Comparison of ENCODE assay signal across 18 mouse cellular contexts in genomic region chr6:52079501-52079900, GRCm38 (mm10).
DNase-seq lines count a peak whose midpoint lies in the region; ATAC-seq and TF ChIP-seq lines count a peak whose summit lies in the region.
"Had no signal": no experiment of that assay in that cellular context is flagged by ENCODE, and none has a peak within 500 bp of the region (broad histone marks: within the 10 kb centered on the region; RNA-seq: fewer than 3 reads in every experiment).

No protein-coding gene starts in this region.

- no peak overlapping the region for H3K4me3 ChIP-seq in lung, embryonic 14.5 days (ENCODE audit: low read depth, low read length)
- H3K4me3 ChIP-seq in lung, adult 2 months (replicated peaks; ENCODE audit: extremely low read depth, low read depth, low read length) = no peak overlapping the region
- H3K4me3 ChIP-seq in myocyte = no peak overlapping the region
- H3K4me3 ChIP-seq: heart, embryonic 15.5 days; limb, embryonic 15.5 days had no signal

- no peaks in the 10 kb centered on the region for H3K9me3 ChIP-seq in lung, embryonic 14.5 days (ENCODE audit: low read depth, low read length)
- H3K9me3 ChIP-seq: heart, embryonic 15.5 days; hindbrain, embryonic 10.5 days; limb, embryonic 15.5 days had no signal

- H3ac ChIP-seq in myocyte (ENCODE audit: control insufficient read depth, insufficient read length) = no peak overlapping the region

- 13% methylated on average over 7 of the region's 7 CpGs for WGBS in lung, embryonic 14.5 days
- WGBS in lung, adult 2 months = 46% methylated on average over 7 of the region's 7 CpGs

- ATAC-seq in lung, embryonic 14.5 days (ENCODE audit: insufficient read depth) = no peak
- ATAC-seq: forebrain, embryonic 16.5 days; liver, postnatal 0 days; Patski had no signal

- 0 out of 2 replicates have a peak, but pooled peaks cover 10% of the 10 kb centered on the region for H3K4me1 ChIP-seq in lung, embryonic 14.5 days (ENCODE audit: insufficient read depth)
- no peaks in the 10 kb centered on the region for H3K4me1 ChIP-seq in lung, adult 2 months (ENCODE audit: control insufficient read depth, insufficient read depth, low read length)
- H3K4me1 ChIP-seq: heart, embryonic 15.5 days had no signal

- no peaks in the 10 kb centered on the region for H3K27me3 ChIP-seq in lung, embryonic 14.5 days (ENCODE audit: insufficient read depth, low read length)
- H3K27me3 ChIP-seq in myocyte (ENCODE audit: control insufficient read depth, insufficient read depth, insufficient read length) = no peaks in the 10 kb centered on the region
- H3K27me3 ChIP-seq: CH12.LX; limb, embryonic 15.5 days; Patski had no signal

- TF ChIP-seq CTCF in lung, embryonic 14.5 days (IDR thresholded peaks at IDR 0.05; ENCODE audit: low read depth) = no peak
- no peak for TF ChIP-seq CTCF in lung, adult 2 months (IDR thresholded peaks at IDR 0.05; ENCODE audit: insufficient read depth, low read length)
- no peak for TF ChIP-seq CTCF in brain, embryonic 14.5 days (IDR thresholded peaks at IDR 0.05; ENCODE audit: borderline replicate concordance, extremely low read depth, insufficient read depth, insufficient read length)

- no peaks in the 10 kb centered on the region for H3K36me3 ChIP-seq in lung, embryonic 14.5 days (ENCODE audit: insufficient read depth)
- no peaks in the 10 kb centered on the region for H3K36me3 ChIP-seq in myocyte (ENCODE audit: control insufficient read depth, insufficient read depth)
- H3K36me3 ChIP-seq: heart, embryonic 15.5 days; hindbrain, embryonic 10.5 days; limb, embryonic 15.5 days had no signal

- no peak for TF ChIP-seq POLR2A in lung, adult 2 months (IDR thresholded peaks at IDR 0.05; ENCODE audit: borderline replicate concordance, extremely low read depth, low read depth, low read length)
- no peak for TF ChIP-seq POLR2A in brain, embryonic 14.5 days (IDR thresholded peaks at IDR 0.05; ENCODE audit: borderline replicate concordance, extremely low read depth, insufficient read depth, insufficient read length, poor library complexity, severe bottlenecking)
- no peak for TF ChIP-seq POLR2A in myocyte (IDR thresholded peaks at IDR 0.05; ENCODE audit: insufficient read length, low read depth)

- peak; percentile 33 for DNase-seq in embryo, embryonic 10 days (ENCODE audit: low spot score)
- no peak for DNase-seq in embryo, embryonic 9.5 days (ENCODE audit: extremely low spot score)
- DNase-seq in lung, embryonic 14.5 days = peak; percentile 41
- DNase-seq in lung, adult 2 months = no peak
- peak; percentile 12 for DNase-seq in brain, embryonic 14.5 days (ENCODE audit: low read depth)
- no peak for DNase-seq in urinary bladder, postnatal 25 days (ENCODE audit: low spot score)
- no peak for DNase-seq in left cerebral cortex, postnatal 36 days (ENCODE audit: low spot score in 2 of 2)
- DNase-seq: adrenal gland, postnatal 36 days; cerebellum, postnatal 10 days; kidney, adult 18-20 months; liver, postnatal 0 days had no signal

- peak overlapping the region; percentile 27; the same call in 1 of the 2 replicates for H3K4me2 ChIP-seq in lung, embryonic 14.5 days
- H3K4me2 ChIP-seq in myocyte (ENCODE audit: low read depth) = peak overlapping the region; percentile 94
- H3K4me2 ChIP-seq: heart, embryonic 15.5 days had no signal

- H3K79me2 ChIP-seq in myocyte (ENCODE audit: control insufficient read depth, insufficient read depth) = no peaks in the 10 kb centered on the region

- intact Hi-C loops in left cerebral cortex, postnatal 36 days (cut with DNase I) = no loop called here

- H3K9ac ChIP-seq in lung, embryonic 14.5 days = no peak overlapping the region
- H3K9ac ChIP-seq: heart, embryonic 15.5 days; limb, embryonic 15.5 days; liver, postnatal 0 days had no signal

- H3K27ac ChIP-seq in lung, embryonic 14.5 days (ENCODE audit: low read depth) = no peak overlapping the region
- H3K27ac ChIP-seq: heart, embryonic 15.5 days; hindbrain, embryonic 10.5 days; limb, embryonic 15.5 days had no signal

TF ChIP-seq in myocyte, 11 proteins besides CTCF, POLR2A, EP300 and RAD21:
- TF ChIP-seq MYOD1 (IDR thresholded peaks at IDR 0.05; ENCODE audit: control insufficient read depth in 1 of 3, insufficient read length in 2 of 3, low read depth in 2 of 3) = peak; percentile 47 to 53 (median 48)
- TF ChIP-seq CEBPB (IDR thresholded peaks at IDR 0.05; ENCODE audit: insufficient read depth, poor library complexity, severe bottlenecking) = peak; percentile 87
- peak in 1 of 3 experiments; percentile 49 for TF ChIP-seq MYOG (IDR thresholded peaks at IDR 0.05; ENCODE audit: control insufficient read depth in 1 of 3, insufficient read depth in 1 of 3, insufficient read length in 2 of 3, low read depth in 2 of 3)
- TF ChIP-seq TCF12 (IDR thresholded peaks at IDR 0.05; ENCODE audit: insufficient read depth, poor library complexity, severe bottlenecking) = no peak

Comparison
In these comparisons a context has a peak if more than half of its experiments do, and no peak if none do; other contexts are left out.
1. DNase-seq: peak in embryo, embryonic 10 days (single experiment), lung, embryonic 14.5 days (single experiment) and brain, embryonic 14.5 days (single experiment); none in embryo, embryonic 9.5 days (single experiment), lung, adult 2 months (single experiment), urinary bladder, postnatal 25 days (single experiment) and left cerebral cortex, postnatal 36 days (0 of 2).